Mouse (Mus musculus) hindbrain, embryonic 12.5 days (tissue): ENCODE measurements around the gene Actr1b. TPM values are rescaled to one million over a fixed set of nuclear protein-coding genes. Genes with fewer than 3 reads are reported as not detected.

ENCODE experiments used
- ATAC-seq: fragments of 200-750 bp; cut with Nextera tagmentation; 2 replicates; pipeline ENCODE4 v1.8.0; 2017; ENCODE audit warnings: moderate TSS enrichment; ENCODE audit not compliant: low FRiP score
- H3K27ac ChIP-seq: fragments of 300-500 bp; sonication (generic); 2 replicates; pipeline ENCODE4 v1.5.1; 2016; ENCODE audit warnings: mild to moderate bottlenecking
- H3K27me3 ChIP-seq: fragments of 300-500 bp; sonication (generic); 2 replicates; pipeline ENCODE4 v1.6.1; 2016; ENCODE audit warnings: mild to moderate bottlenecking
- H3K36me3 ChIP-seq: fragments of 300-500 bp; sonication (generic); 2 replicates; pipeline ENCODE4 v1.6.1; 2016; ENCODE audit warnings: mild to moderate bottlenecking
- H3K4me1 ChIP-seq: fragments of 300-500 bp; sonication (generic); 2 replicates; pipeline ENCODE4 v1.6.1; 2016
- H3K4me2 ChIP-seq: fragments of 300-500 bp; sonication (generic); replicated peaks from 2 replicates; pipeline ENCODE4 v1.6.1; 2016; ENCODE audit warnings: mild to moderate bottlenecking
- H3K4me3 ChIP-seq: fragments of 300-500 bp; sonication (generic); 2 replicates; pipeline ENCODE4 v1.5.1; 2016; ENCODE audit warnings: mild to moderate bottlenecking
- H3K9ac ChIP-seq: fragments of 300-500 bp; sonication (generic); 2 replicates; pipeline ENCODE4 v1.6.1; 2016; ENCODE audit warnings: mild to moderate bottlenecking, moderate library complexity
- H3K9me3 ChIP-seq: fragments of 300-500 bp; sonication (generic); replicated peaks from 2 replicates; pipeline ENCODE4 v1.6.1; 2016; ENCODE audit warnings: mild to moderate bottlenecking
- WGBS: fragments of 180-500 bp; shearing (Covaris S2); methylation state at CpG from one replicate; pipeline ENCODE4 v1.1.7; 2016; 5-methylcytosine and 5-hydroxymethylcytosine counted together
- polyA plus RNA-seq: library from polyadenylated mRNA; unstranded; fragments of >200 nt; fragmentation: Nextera tagmentation; extraction: Ambion mirVana; gene quantifications from 2 replicates; pipeline ENCODE4 v1.2.1, GENCODE M21; 2016

The Actr1b gene
- polyA plus RNA-seq, 1 experiment from 2014 or later = 104 TPM

DNA sequence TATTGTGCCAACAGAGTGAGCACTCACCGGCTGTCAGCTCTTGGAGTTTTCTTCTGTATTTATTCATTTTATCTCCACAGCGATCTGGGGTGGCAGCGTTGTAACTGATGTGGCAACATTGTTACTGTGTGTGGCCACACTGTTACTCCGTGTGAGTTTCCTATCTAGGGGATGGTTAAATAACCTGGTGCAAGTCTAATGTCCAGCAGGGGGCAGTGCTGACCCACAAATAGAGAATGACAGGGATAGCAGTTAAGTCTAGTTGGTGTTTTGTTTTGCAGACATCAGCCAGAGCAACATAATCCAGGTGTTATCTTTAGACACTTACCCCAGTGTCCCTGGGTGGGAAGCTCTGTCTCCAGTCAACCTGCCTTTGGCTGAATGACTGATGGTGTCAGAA, 23.1 kb upstream of the Actr1b start:
- peaks cover 3% of the 10 kb centered on the region; the same call in 1 of the 2 replicates for H3K27me3 ChIP-seq
- no peak for ATAC-seq
- no peak overlapping the region for H3K4me3 ChIP-seq
- H3K9me3 ChIP-seq = no peaks in the 10 kb centered on the region
- 21% methylated on average over 4 of the region's 4 CpGs for WGBS
- H3K27ac ChIP-seq = no peak overlapping the region
- no peaks in the 10 kb centered on the region for H3K36me3 ChIP-seq
- no peaks in the 10 kb centered on the region for H3K4me1 ChIP-seq
- no peak overlapping the region for H3K4me2 ChIP-seq
- H3K9ac ChIP-seq = no peak overlapping the region

DNA sequence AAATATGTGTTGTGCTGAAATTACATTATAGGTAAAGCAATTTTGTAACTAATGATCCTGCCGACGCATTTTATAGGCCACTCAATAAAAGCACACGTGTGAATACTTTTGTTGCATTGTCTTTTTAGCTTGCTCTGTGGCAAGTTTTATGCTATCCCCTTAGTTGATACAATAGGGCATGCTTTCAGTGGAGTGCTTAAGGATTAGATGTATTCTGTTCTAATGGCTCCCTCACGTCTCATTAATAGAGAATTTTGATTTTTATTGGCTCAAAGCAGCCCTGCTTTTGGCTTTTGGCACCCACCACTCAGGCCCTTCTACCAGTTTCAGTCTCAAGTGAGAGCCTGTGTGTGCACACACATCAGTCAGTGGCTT, 9.8 kb upstream of the Actr1b start:
- ATAC-seq = no peak
- H3K4me2 ChIP-seq = no peak overlapping the region
- H3K27ac ChIP-seq = no peak overlapping the region
- H3K4me3 ChIP-seq = no peak overlapping the region
- no peaks in the 10 kb centered on the region for H3K27me3 ChIP-seq
- no peaks in the 10 kb centered on the region for H3K4me1 ChIP-seq
- WGBS = 86% methylated on average over 4 of the region's 4 CpGs
- no peak overlapping the region for H3K9ac ChIP-seq
- no peaks in the 10 kb centered on the region for H3K9me3 ChIP-seq
- no peaks in the 10 kb centered on the region for H3K36me3 ChIP-seq

DNA sequence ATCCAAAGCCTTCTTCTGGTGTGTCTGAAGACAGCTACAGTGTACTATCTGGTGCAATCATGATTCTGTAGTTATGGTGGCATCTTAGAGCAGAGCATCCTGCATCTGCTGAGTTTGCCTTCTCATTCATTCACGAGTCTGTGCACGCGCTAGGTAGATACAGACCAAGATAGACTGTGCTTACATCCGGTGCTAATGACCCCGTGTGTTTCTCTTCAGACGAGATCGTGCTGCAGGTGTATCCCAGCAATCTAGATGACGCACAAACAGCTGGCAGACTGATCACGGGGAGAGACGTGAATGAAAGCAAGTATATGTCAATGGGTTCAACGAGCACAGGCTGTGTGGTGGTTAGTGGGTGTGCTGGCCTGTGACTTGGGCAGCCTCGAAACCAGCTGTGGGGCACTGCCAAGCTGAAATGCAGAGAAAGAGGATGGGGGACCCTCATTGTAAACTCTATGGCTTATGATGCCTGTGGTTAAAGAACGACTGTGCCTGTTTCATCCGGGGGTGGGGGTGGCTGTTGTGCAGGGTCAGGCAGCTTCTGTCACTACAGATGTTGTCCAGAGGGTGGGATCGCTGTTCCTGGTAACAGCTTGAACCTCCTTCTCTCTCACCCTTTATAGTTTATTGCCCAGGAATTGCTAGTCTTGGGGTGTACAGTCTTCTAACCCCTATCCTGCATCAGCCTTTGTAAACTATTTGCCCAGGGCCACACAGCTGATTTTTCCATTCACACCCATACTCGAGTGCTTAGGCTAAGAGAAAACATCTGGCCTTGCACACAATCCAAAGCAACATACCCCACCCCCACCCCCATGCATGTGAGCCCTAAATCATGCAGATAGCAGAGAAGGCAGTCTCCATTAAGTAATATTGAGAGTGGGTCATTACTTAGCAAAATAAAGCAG, 9.2 kb upstream of the Actr1b start:
- Histone ChIP-seq H3K4me1 (no peaks in the 10 kb centered on the region), H3K27ac (no peak overlapping the region), H3K4me2 (no peak overlapping the region), H3K36me3 (no peaks in the 10 kb centered on the region), H3K27me3 (no peaks in the 10 kb centered on the region), H3K9ac (no peak overlapping the region), H3K4me3 (no peak overlapping the region), H3K9me3 (no peaks in the 10 kb centered on the region)
- 71% methylated on average over 16 of the region's 16 CpGs for WGBS
- no peak for ATAC-seq

GRCm38 (mm10) chr1:36718786-36719185, 4.6 kb upstream of the Actr1b start:
- Histone ChIP-seq H3K4me3 (no peak overlapping the region), H3K9me3 (no peaks in the 10 kb centered on the region; the same call in 1 of the 2 replicates), H3K9ac (no peak overlapping the region), H3K36me3 (no peaks in the 10 kb centered on the region), H3K4me1 (no peaks in the 10 kb centered on the region), H3K27me3 (no peaks in the 10 kb centered on the region), H3K4me2 (no peak overlapping the region), H3K27ac (no peak overlapping the region)
- no peak for ATAC-seq
- WGBS = 92% methylated on average over 1 of the region's 1 CpGs

DNA sequence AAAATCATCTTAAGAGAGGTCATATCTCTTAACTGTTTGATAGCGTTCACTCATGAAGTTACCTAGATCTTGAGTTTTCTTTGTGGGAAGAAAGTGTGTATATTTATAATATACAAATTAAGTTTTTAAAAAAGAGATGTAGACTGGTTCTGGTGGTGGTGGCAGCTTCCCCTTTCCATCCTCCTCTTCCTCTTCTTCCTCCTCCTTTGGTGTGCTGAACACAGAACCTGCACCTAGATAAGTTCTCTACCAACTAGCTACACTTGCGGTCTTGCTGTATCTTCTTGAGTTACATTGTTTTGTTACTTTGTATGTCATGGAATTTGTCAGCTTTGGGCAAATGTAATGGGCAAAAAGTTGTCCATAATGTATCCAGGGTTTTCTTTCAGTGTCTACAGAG, 3.1 kb downstream of the Actr1b start:
- WGBS = 96% methylated on average over 2 of the region's 2 CpGs
- H3K4me2 ChIP-seq = no peak overlapping the region
- H3K9me3 ChIP-seq = no peaks in the 10 kb centered on the region; the same call in 1 of the 2 replicates
- peaks cover 15% of the 10 kb centered on the region for H3K36me3 ChIP-seq
- no peak for ATAC-seq
- H3K9ac ChIP-seq = no peak overlapping the region
- H3K27me3 ChIP-seq = no peaks in the 10 kb centered on the region
- no peak overlapping the region for H3K4me3 ChIP-seq
- no peak overlapping the region for H3K27ac ChIP-seq
- peaks cover 17% of the 10 kb centered on the region for H3K4me1 ChIP-seq

- Histone ChIP-seq H3K4me2 (peak within 1 kb of the TSS; percentile 90), H3K9ac (peak within 1 kb of the TSS; percentile 96), H3K4me3 (peak within 1 kb of the TSS; percentile 96), H3K36me3 (peaks cover 27% of the 10 kb centered on the region), H3K9me3 (no peaks in the 10 kb centered on the region; the same call in 1 of the 2 replicates), H3K27ac (peak within 1 kb of the TSS; percentile 85), H3K27me3 (no peaks in the 10 kb centered on the region), H3K4me1 (peaks cover 17% of the 10 kb centered on the region)
- peak; percentile 95 for ATAC-seq
- WGBS = 0% methylated on average over 29 of the region's 29 CpGs
These were observed 4.4 kb downstream of the Actr1b start, which contains the start of gene 4933424G06Rik for GRCm38 (mm10) chr1:36709854-36710280. Gene 4933424G06Rik (plus strand): TSS chr1:36710149.

DNA sequence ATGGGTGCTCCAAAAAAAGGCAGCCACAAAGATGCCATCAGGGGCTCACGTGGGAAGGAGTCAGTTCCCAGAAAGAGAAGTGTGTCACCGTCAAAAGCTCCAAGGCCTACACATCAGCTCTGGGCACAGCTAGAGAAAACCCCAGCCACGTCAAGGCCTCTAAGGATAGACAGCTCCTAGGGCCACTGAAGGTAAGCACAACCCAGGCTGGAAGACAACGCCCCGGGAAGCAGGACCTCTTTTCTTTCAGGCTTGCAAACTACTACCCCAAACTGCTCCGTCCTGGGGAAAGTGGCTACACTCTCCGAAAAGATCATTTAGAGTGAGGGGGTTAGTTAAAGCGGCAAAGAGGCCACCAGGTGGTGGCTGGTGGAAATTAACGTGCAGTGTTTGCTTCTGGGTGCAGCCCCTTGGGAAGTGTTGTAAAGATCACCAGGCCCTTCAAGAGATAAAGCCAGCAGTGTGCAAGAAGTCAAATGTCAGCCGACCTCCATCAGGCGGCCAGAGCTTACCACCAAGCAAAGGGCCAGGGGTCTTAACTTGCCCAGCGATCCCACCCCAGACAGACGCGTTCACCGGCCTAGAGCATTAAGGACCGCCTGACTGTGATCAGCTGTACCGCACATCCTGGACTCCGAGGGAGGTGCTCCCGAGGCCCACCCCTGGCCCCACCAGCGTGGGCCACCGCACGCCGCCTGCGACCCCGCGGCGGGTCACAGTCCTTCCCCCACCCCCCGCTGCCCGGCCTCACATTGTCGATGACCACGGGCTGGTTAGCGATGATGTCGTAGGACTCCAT, 5.0 kb downstream of the Actr1b start:
- peak; percentile 81 for ATAC-seq
- H3K4me1 ChIP-seq = peaks cover 17% of the 10 kb centered on the region
- peaks cover 33% of the 10 kb centered on the region for H3K36me3 ChIP-seq

GRCm38 (mm10) chr1:36708626-36709025, 5.6 kb downstream of the Actr1b start:
- Histone ChIP-seq H3K9ac (peak overlapping the region; percentile 96), H3K9me3 (no peaks in the 10 kb centered on the region; the same call in 1 of the 2 replicates), H3K27ac (no peak overlapping the region), H3K4me3 (peak overlapping the region; percentile 96), H3K4me2 (peak overlapping the region; percentile 90), H3K36me3 (peaks cover 39% of the 10 kb centered on the region), H3K27me3 (no peaks in the 10 kb centered on the region), H3K4me1 (peaks cover 17% of the 10 kb centered on the region)
- ATAC-seq = no peak
- WGBS = 90% methylated on average over 1 of the region's 1 CpGs

More for the DNA sequence above, 5.0 kb downstream of the Actr1b start:
- WGBS = under 1% methylated on average over 33 of the region's 33 CpGs
- Histone ChIP-seq H3K9me3 (no peaks in the 10 kb centered on the region; the same call in 1 of the 2 replicates), H3K27ac (peak overlapping the region; percentile 85), H3K4me2 (peak overlapping the region; percentile 90), H3K9ac (peak overlapping the region; percentile 96), H3K4me3 (peak overlapping the region; percentile 96), H3K27me3 (no peaks in the 10 kb centered on the region)

GRCm38 (mm10) chr1:36707797-36708196, 6.4 kb downstream of the Actr1b start:
- H3K9me3 ChIP-seq = no peaks in the 10 kb centered on the region
- no peaks in the 10 kb centered on the region for H3K27me3 ChIP-seq
- H3K36me3 ChIP-seq = peaks cover 47% of the 10 kb centered on the region
- no peak overlapping the region for H3K4me3 ChIP-seq
- H3K4me1 ChIP-seq = peaks cover 17% of the 10 kb centered on the region
- ATAC-seq = no peak
- 83% methylated on average over 3 of the region's 3 CpGs for WGBS
- H3K27ac ChIP-seq = no peak overlapping the region
- peak overlapping the region; percentile 90; the same call in 1 of the 2 replicates for H3K4me2 ChIP-seq
- H3K9ac ChIP-seq = 0 out of 2 replicates have a peak overlapping the region, but pooled peaks have one; percentile 5

DNA sequence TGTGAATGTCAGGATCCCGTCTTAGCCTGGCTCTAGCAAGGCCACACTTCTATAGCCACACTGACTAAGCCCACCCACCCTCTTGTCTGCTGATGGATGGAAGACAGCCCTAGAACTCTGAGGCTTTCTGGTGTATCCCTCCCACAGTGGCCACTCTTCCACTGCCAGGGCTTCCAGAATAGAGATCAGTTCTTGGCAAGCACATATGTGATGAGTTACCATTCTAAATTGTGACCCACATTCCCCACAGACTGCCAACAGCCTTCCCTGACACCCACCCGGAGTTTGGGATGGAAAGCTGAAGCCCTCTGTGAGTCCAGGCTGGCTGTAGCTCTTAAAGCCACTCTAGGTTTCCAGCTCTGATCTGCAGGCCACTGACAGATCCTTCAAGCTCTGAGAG, 7.1 kb downstream of the Actr1b start:
- Histone ChIP-seq H3K9me3 (no peaks in the 10 kb centered on the region), H3K27me3 (no peaks in the 10 kb centered on the region), H3K4me2 (no peak overlapping the region), H3K4me3 (no peak overlapping the region), H3K9ac (no peak overlapping the region), H3K4me1 (peaks cover 17% of the 10 kb centered on the region), H3K36me3 (peaks cover 53% of the 10 kb centered on the region), H3K27ac (no peak overlapping the region)
- WGBS = 85% methylated on average over 2 of the region's 2 CpGs
- no peak for ATAC-seq

DNA sequence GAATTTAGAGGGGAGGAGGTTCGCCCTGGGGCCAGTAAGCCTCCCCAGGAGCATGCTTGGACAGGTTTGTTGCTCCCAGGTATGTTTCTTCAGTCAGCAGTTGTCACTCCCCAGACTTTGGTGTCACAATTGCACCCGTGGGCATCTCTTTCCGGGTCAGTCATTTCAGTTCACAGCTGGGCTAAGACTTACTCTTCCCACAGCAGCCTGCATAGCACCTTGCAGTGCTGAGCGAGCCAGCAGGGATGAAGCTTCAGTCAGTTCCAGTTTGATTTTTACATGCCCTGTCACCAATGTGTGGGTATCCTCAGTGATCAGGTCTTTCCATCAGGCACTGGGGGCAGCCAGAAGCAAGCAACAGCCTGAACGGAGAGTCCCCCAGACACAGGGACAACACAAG, 17.2 kb downstream of the Actr1b start:
- Histone ChIP-seq H3K27ac (no peak overlapping the region), H3K9ac (no peak overlapping the region), H3K27me3 (no peaks in the 10 kb centered on the region), H3K36me3 (peaks cover 59% of the 10 kb centered on the region), H3K4me1 (peaks cover 7% of the 10 kb centered on the region), H3K9me3 (no peaks in the 10 kb centered on the region), H3K4me3 (no peak overlapping the region), H3K4me2 (no peak overlapping the region)
- 78% methylated on average over 5 of the region's 5 CpGs for WGBS
- no peak for ATAC-seq

GRCm38 (mm10) chr1:36696411-36696810, 17.8 kb downstream of the Actr1b start:
- no peaks in the 10 kb centered on the region for H3K27me3 ChIP-seq
- H3K4me2 ChIP-seq = no peak overlapping the region
- H3K4me1 ChIP-seq = peaks cover 8% of the 10 kb centered on the region
- no peak overlapping the region for H3K27ac ChIP-seq
- peaks cover 53% of the 10 kb centered on the region for H3K36me3 ChIP-seq
- ATAC-seq = no peak
- H3K4me3 ChIP-seq = no peak overlapping the region
- H3K9me3 ChIP-seq = no peaks in the 10 kb centered on the region
- H3K9ac ChIP-seq = no peak overlapping the region
- WGBS = 73% methylated on average over 6 of the region's 6 CpGs
